Mouse (Mus musculus) regulatory T cell (primary cell): ENCODE data around the gene 1110025L11Rik.
"Not testable (repeated sequence)": the region's sequence is repeated elsewhere in the genome, so short reads cannot be mapped to it uniquely, and the experiment has no call there.

Experiments
- in situ Hi-C: fragments of 300-600 bp; cut with MboI, MseI; formaldehyde crosslinking; loops from one replicate; pipeline ENCODE4 v1.15.1; 2025; ENCODE audit warnings: high pct_unique_total_duplicates

Gene 1110025L11Rik

DNA sequence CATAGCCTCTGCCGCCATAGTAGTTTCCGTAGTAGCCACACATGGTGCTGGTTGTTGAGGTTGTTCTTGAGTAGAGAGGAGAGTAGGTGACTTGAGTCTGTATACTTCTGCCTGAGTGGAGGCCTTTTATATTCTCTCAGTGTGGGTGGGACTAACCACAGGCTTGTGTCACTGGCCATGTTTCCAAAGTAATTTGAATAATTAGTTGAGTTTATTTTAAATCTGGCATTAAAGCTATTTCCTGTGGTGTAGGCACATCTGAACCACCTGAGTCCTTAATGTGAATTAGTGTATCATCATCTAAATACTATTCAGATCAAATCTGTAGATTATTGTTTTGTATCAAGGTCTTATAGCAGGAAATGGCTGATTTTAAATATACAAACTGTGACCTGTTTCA is at the start of gene 1110025L11Rik:
Gene 1110025L11Rik (minus strand): TSS at position 101 of the 400 bp plus-strand sequence.
- in situ Hi-C loops = not testable (repeated sequence)

DNA sequence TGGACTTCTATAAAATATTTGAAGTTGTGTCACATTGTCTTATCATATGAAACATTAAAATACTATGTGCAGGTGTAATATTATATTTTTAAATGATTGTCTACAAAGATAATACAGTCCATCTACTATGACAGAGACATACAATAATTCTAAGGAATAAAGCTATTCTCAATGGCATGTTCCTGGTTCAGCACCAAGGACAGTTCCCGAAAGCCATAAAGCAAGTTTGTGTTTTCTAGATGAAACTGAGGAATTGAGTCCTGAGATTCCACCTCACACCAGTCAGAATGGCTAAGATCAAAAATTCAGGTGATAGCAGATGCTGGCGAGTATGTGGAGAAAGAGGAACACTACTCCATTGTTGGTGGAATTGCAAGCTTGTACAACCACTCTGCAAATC is 7.2 kb upstream of the 1110025L11Rik start:
- in situ Hi-C loops = not testable (repeated sequence)

DNA sequence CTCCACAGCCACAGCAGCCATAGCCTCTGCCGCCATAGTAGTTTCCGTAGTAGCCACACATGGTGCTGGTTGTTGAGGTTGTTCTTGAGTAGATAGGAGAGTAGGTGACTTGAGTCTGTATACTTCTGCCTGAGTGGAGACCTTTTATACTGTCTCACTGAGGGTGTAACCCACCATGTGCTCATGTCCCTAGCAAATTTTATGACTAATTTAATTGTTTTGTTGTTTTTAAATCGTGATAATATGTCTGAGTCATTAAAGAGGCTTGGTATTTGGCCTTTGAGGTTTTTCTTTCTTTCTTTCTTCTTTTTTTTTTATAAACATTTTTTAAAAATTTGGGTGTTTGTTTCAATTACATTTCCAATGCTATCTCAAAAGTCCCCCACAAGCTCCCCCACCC is 16.0 kb downstream of the 1110025L11Rik start, which contains the start of gene Krtap6-5:
Gene Krtap6-5 (minus strand): TSS at position 101 of the 400 bp plus-strand sequence.
- in situ Hi-C loops = no loop called here

DNA sequence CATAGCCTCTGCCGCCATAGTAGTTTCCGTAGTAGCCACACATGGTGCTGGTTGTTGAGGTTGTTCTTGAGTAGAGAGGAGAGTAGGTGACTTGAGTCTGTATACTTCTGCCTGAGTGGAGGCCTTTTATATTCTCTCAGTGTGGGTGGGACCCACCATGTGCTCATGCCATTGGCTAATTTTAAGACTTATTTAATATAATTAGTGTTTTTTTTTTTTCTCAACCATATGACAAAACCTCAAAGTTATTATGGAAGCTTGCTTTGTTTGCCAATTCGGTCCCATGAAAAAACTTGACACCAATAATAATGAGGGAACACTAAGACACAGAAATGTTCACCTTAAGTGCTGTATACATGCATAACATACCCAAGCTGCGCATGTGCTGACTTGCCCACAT is 22.4 kb downstream of the 1110025L11Rik start, which contains the start of gene Gm10228:
Gene Gm10228 (minus strand): TSS at position 101 of the 400 bp plus-strand sequence.
- in situ Hi-C loops = not testable (repeated sequence)

DNA sequence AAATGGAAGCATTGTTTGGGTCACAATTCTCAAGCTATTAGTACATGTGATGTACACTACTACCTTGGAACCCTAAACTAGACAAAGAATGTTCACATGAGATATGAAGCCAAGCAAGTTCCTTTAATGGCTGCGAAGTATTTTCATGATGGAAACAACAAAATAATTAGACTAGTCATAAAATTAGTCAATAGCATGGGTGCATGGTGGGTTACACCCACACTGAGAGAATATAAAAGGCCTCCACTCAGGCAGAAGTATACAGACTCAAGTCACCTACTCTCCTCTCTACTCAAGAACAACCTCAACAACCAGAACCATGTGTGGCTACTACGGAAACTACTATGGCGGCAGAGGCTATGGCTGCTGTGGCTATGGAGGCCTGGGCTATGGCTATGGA is 32.4 kb downstream of the 1110025L11Rik start, which contains the start of gene Krtap6-1:
Gene Krtap6-1 (plus strand): TSS at position 301 of the 400 bp plus-strand sequence.
- in situ Hi-C loops = not testable (repeated sequence)

DNA sequence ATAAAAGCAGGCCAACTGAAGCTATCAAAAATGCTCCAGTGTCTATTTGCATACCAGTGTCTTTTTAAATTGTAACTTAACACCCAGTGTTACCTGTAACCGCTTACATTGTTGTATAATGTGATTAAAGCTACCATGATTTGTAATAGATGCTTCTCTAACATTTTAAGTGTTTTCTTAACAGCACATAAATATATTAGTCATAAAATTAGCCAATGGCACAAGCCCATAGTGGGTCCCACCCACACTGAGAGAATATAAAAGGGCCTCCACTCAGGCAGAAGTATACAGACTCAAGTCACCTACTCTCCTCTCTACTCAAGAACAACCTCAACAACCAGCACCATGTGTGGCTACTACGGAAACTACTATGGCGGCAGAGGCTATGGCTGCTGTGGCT is 48.8 kb downstream of the 1110025L11Rik start, which contains the start of gene Gm10229:
Gene Gm10229 (plus strand): TSS at position 301 of the 400 bp plus-strand sequence.
- in situ Hi-C loops = not testable (repeated sequence)

DNA sequence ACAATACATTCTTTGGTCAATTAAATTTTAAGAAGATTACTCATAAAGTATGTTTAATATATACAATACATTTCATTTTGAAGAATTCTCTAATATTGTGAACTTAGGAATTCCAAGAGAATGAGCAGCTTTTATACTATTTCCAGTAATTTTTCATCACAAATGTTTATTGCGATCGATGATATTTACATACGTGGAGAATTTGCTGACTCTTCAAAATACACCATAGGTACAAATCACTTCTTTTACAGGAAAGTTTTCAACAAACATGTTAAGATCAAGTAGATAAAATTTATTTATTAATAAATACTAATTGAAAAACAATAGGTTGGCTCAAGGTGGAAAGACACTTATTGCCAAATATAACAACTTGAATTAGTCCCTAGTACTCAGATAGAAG is 49.8 kb downstream of the 1110025L11Rik start:
- in situ Hi-C loops = no loop called here
